Mouse (Mus musculus): ENCODE results near the gene Tagln. TPM values are rescaled to one million over a fixed set of nuclear protein-coding genes. Genes with fewer than 3 reads are reported as not detected.

The Tagln gene
- 1,770 and 1,822 TPM in 2 replicates for polyA plus RNA-seq (2012; rRNA removed)

DNA sequence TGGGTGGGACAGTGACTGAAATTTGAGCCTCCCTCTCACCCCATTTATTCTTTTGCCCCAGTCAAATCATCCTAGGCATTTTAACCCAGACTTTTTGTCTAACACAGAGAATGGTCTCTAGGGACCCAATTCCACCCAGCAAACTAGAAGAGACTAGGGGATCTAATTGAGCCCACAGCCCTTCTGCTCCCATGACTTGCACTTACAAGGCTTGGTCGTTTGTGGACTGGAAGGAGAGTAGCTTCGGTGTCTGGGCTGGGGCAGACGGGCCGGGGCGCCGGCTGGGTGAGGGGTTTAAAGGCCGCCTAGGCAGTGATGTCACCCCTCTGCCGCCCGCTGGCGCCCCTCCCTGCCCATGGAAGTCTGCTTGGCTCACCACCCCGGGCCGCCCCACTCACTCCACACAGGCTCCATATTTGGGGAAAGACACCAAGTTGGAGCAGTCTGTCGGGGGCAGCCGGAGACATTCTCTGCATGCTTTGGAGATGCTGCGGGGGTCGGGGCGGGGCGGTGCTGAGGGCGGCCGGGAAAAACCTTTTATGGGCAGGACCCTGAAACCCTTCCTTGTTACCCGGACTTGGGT lies at the start of gene Tagln:
Gene Tagln (minus strand): TSS at position 431 of the 583 bp plus-strand sequence.

DNA sequence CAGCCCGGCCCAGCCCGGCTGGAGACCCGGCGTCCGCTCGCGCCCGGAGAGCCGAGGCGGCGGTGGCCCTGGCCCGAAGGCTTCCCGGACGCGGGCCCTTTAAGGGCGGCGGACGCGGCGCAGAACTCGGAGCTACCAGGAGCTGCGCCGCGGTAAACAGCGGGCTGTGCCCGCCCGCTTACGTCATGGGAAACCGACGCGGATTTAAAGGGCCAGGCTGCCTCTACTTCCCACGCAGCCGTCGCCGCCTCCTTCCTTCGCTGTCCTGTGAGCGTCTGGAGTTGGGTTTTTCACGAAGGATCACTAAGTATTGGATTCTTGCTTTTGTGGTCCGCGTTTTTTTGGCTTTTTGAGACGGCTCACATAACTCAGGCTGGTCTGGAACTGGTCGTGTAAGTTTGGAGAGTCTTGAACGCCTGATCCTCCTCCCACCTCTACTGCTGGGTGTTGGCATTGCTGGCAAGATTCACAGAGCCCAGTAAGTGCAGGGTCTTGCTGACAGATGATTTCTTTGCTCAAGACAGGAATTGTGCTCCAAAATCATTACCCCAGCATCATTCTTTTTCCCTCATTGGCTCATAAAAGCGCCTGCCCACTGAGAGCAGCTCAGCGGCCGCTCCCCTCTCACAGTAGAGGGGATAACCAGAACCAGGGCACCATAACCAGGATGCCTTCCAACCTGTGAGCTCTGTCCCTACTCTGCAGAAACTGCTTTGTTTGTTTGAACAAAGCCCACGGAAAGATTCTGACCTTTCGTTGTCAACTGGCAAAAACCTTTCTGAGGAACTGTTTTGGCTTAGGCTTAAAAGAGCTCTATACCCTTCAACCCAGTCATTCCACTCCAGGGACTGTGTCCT lies 19.5 kb upstream of the Tagln start, which contains the start of gene Sidt2:
Gene Sidt2 (minus strand): TSS at position 152 of the 857 bp plus-strand sequence.

DNA sequence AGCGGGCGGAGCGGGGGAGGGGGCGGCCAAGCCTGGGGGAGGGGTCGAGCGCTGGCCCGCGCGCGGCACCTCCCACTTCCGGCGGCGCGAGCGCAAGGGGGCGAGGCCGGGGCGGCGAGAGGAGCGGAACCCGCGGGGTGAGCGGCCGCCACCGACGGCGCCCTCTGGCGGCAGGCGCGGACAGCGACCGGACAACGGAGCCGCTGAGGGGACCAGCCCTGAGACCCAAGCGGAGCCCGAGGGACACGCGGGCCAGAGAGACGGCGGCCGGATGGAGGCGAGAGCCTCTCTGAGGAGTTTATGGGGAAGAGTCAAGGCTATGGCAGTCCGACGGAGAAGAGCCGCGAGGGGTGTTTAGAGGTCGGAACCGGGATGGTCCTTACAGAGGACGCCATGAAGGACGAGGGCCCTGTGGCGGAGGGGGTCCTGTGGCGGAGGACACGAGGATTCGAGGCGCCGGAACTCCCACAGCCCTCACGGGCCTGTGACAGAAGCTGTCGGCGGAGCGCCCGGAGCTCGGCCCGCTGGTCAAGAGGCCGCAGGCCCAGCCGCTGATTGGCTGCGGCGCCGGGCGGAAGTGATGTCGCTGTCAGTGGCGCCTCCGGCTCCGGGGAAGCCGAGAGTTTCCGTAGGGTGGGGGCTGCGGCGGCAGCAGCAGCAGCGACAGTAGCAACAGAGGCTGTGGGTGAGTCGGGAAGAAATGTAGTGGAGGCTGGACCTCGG lies 29.3 kb downstream of the Tagln start, which contains the start of the genes Pcsk7 and Rnf214:
Gene Pcsk7 (plus strand): TSS at position 143 of the 723 bp plus-strand sequence.
Gene Rnf214 (minus strand): TSS at position 557 of the 723 bp plus-strand sequence.

Other genes with a start within 250 kb of the Tagln start
- gene Cep164, start 107.4 kb downstream of the Tagln start, polyA plus RNA-seq (2012; rRNA removed) = 20.0 and 26.2 TPM in 2 replicates
- gene Bace1, start 97.5 kb downstream of the Tagln start, polyA plus RNA-seq (2012; rRNA removed) = 14.9 and 19.0 TPM in 2 replicates
- gene Pcsk7, start 29.6 kb downstream of the Tagln start, polyA plus RNA-seq (2012; rRNA removed) = 106 and 107 TPM in 2 replicates
- gene Rnf214, start 29.1 kb downstream of the Tagln start, polyA plus RNA-seq (2012; rRNA removed) = 8.6 and 14.6 TPM in 2 replicates
- 217 and 287 TPM in 2 replicates for gene Sidt2, start 19.2 kb upstream of the Tagln start, polyA plus RNA-seq (2012; rRNA removed)
- 21.3 and 27.0 TPM in 2 replicates for gene Pafah1b2, start 76.6 kb upstream of the Tagln start, polyA plus RNA-seq (2012; rRNA removed)
- gene Sik3, start 76.8 kb upstream of the Tagln start, polyA plus RNA-seq (2012; rRNA removed) = 12.6 and 19.2 TPM in 2 replicates